Mouse (Mus musculus) embryonic fibroblast, embryonic 13.5 days (primary cell): ENCODE results near the gene Zswim5.
"Not testable (repeated sequence)": the region's sequence is repeated elsewhere in the genome, so short reads cannot be mapped to it uniquely, and the experiment has no call there.

ENCODE experiments used
- CTCF ChIP-seq: IDR thresholded peaks from 2 replicates; pipeline ENCODE4 v1.5.1; 2011; ENCODE audit warnings: mild to moderate bottlenecking, control low read depth, low read length, moderate library complexity, borderline replicate concordance; ENCODE audit not compliant: insufficient read depth
- POLR2A ChIP-seq: IDR thresholded peaks from 2 replicates; pipeline ENCODE4 v1.6.1; 2011; ENCODE audit warnings: low read depth, mild to moderate bottlenecking, control low read depth, low read length, moderate library complexity

DNA sequence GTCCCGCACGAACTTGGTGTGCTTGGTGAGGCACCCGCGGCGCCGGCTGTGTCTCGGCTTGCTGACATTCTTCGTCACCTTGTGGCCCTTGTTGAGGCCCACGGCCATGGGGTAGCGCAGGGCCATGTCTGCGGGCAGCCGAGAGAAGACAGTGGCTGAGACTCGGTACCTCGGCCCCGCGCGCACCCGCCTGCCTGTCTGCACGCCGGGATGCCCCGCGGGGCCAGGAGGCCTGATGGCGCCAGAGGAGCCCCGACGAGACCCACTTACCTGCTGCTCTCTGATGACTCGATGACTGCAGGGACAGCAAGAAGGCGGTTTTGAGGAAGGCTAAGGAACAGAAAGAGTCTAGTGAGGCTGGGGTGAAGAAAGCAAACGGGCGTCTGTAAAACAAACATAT lies 37.1 kb upstream of the Zswim5 start:
- not testable (repeated sequence) for TF ChIP-seq CTCF, POLR2A
